Mouse (Mus musculus) ES-Bruce4 (cell line): Measurements from ENCODE around the gene Syvn1. TPM values are rescaled to one million over a fixed set of nuclear protein-coding genes. Genes with fewer than 3 reads are reported as not detected.

Experiments used
- H3K27ac ChIP-seq: 2 replicates; pipeline ENCODE4 v1.5.1; 2012; ENCODE audit warnings: low read length, inconsistent platforms; ENCODE audit not compliant: insufficient read depth
- H3K27me3 ChIP-seq: 2 replicates; pipeline ENCODE4 v1.6.1; 2012; ENCODE audit warnings: mild to moderate bottlenecking, low read length, inconsistent platforms; ENCODE audit not compliant: control insufficient read depth, poor library complexity, insufficient read depth, severe bottlenecking
- H3K36me3 ChIP-seq: 2 replicates; pipeline ENCODE4 v1.6.1; 2012; ENCODE audit warnings: inconsistent platforms, mild to moderate bottlenecking, low read length, moderate library complexity; ENCODE audit not compliant: control insufficient read depth, poor library complexity, insufficient read depth, severe bottlenecking
- H3K4me1 ChIP-seq: one replicate; pipeline ENCODE4 v1.8.1; 2011; ENCODE audit warnings: low read length; ENCODE audit not compliant: control insufficient read depth, insufficient read depth
- H3K4me3 ChIP-seq: 2 replicates; pipeline ENCODE4 v1.5.1; 2011; ENCODE audit warnings: low read depth, mild to moderate bottlenecking, low read length
- H3K9ac ChIP-seq: 2 replicates; pipeline ENCODE4 v1.6.1; 2012; ENCODE audit warnings: low read depth, mild to moderate bottlenecking, inconsistent platforms; ENCODE audit not compliant: poor library complexity, severe bottlenecking
- H3K9me3 ChIP-seq: replicated peaks from 2 replicates; pipeline ENCODE4 v1.6.1; 2012; ENCODE audit warnings: mild to moderate bottlenecking, low read length, inconsistent platforms; ENCODE audit not compliant: control insufficient read depth, poor library complexity, insufficient read depth, severe bottlenecking
- CTCF ChIP-seq: IDR thresholded peaks from one replicate; pipeline ENCODE4 v1.8.1; 2011; ENCODE audit warnings: low read depth, low read length
- EP300 ChIP-seq: IDR thresholded peaks from 2 replicates; pipeline ENCODE4 v1.6.1; 2011; ENCODE audit warnings: low read depth, low read length; ENCODE audit not compliant: insufficient read depth
- POLR2A ChIP-seq: IDR thresholded peaks from one replicate; pipeline ENCODE4 v1.8.1; 2011; ENCODE audit warnings: low read length; ENCODE audit not compliant: insufficient read depth
- polyA plus RNA-seq: library from polyadenylated mRNA; stranded (reverse); fragments of >200 nt; gene quantifications from 2 replicates; pipeline ENCODE4 v1.2.4, GENCODE M21; 2011; ENCODE audit warnings: low read depth; ENCODE audit not compliant: missing spikeins, insufficient read depth, insufficient read length

Syvn1 gene
- polyA plus RNA-seq, 1 experiment: 18.6 TPM

GRCm38 (mm10) chr19:6020276-6020675 is 26.1 kb upstream of the Syvn1 start:
- no peaks in the 10 kb centered on the region for H3K4me1 ChIP-seq
- TF ChIP-seq EP300: no peak
- no peak for TF ChIP-seq POLR2A
- no peak for TF ChIP-seq CTCF
- H3K27me3 ChIP-seq: no peaks in the 10 kb centered on the region
- H3K27ac ChIP-seq: no peak overlapping the region
- H3K4me3 ChIP-seq: no peak overlapping the region
- no peak overlapping the region for H3K9ac ChIP-seq
- H3K9me3 ChIP-seq: no peaks in the 10 kb centered on the region
- no peaks in the 10 kb centered on the region for H3K36me3 ChIP-seq

GRCm38 (mm10) chr19:6023059-6023458 is 23.3 kb upstream of the Syvn1 start:
- Histone ChIP-seq H3K27me3 (no peaks in the 10 kb centered on the region), H3K4me3 (no peak overlapping the region), H3K9me3 (no peaks in the 10 kb centered on the region), H3K36me3 (no peaks in the 10 kb centered on the region), H3K9ac (no peak overlapping the region), H3K27ac (no peak overlapping the region), H3K4me1 (no peaks in the 10 kb centered on the region)
- TF ChIP-seq CTCF (no peak), EP300 (no peak)

GRCm38 (mm10) chr19:6023930-6024329 is 22.4 kb upstream of the Syvn1 start:
- H3K27me3 ChIP-seq: no peaks in the 10 kb centered on the region
- H3K27ac ChIP-seq: no peak overlapping the region
- H3K36me3 ChIP-seq: no peaks in the 10 kb centered on the region
- no peak for TF ChIP-seq POLR2A
- TF ChIP-seq CTCF: no peak
- TF ChIP-seq EP300: no peak
- H3K4me1 ChIP-seq: no peaks in the 10 kb centered on the region
- no peak overlapping the region for H3K9ac ChIP-seq
- no peak overlapping the region for H3K4me3 ChIP-seq
- H3K9me3 ChIP-seq: no peaks in the 10 kb centered on the region

GRCm38 (mm10) chr19:6028991-6029390 is 17.4 kb upstream of the Syvn1 start:
- TF ChIP-seq CTCF (no peak), POLR2A (no peak), EP300 (no peak)
- H3K36me3 ChIP-seq: no peaks in the 10 kb centered on the region
- H3K9me3 ChIP-seq: no peaks in the 10 kb centered on the region
- H3K9ac ChIP-seq: no peak overlapping the region
- H3K4me1 ChIP-seq: no peaks in the 10 kb centered on the region
- no peaks in the 10 kb centered on the region for H3K27me3 ChIP-seq
- H3K4me3 ChIP-seq: no peak overlapping the region
- H3K27ac ChIP-seq: no peak overlapping the region

- H3K9ac ChIP-seq: no peak overlapping the region
- no peaks in the 10 kb centered on the region for H3K4me1 ChIP-seq
- H3K27ac ChIP-seq: no peak overlapping the region
- H3K27me3 ChIP-seq: no peaks in the 10 kb centered on the region
- H3K9me3 ChIP-seq: no peaks in the 10 kb centered on the region
- H3K4me3 ChIP-seq: no peak overlapping the region
- H3K36me3 ChIP-seq: no peaks in the 10 kb centered on the region
- TF ChIP-seq POLR2A: no peak
- no peak for TF ChIP-seq EP300
- no peak for TF ChIP-seq CTCF
Measured at GRCm38 (mm10) chr19:6029426-6029825, 16.9 kb upstream of the Syvn1 start.

- TF ChIP-seq EP300 (no peak), CTCF (no peak), POLR2A (no peak)
Measured at GRCm38 (mm10) chr19:6030520-6031280, 15.7 kb upstream of the Syvn1 start.

More at GRCm38 (mm10) chr19:6030520-6031280, 15.7 kb upstream of the Syvn1 start:
- Histone ChIP-seq H3K36me3 (no peaks in the 10 kb centered on the region), H3K27me3 (no peaks in the 10 kb centered on the region), H3K4me3 (no peak overlapping the region), H3K9ac (0 out of 2 replicates have a peak overlapping the region, but pooled peaks have one; percentile 16), H3K27ac (no peak overlapping the region), H3K4me1 (no peaks in the 10 kb centered on the region), H3K9me3 (no peaks in the 10 kb centered on the region)
